Mouse (Mus musculus): ENCODE results near the gene Lcn9.

GRCm38 (mm10) chr2:25865412-25865811 lies 42.5 kb downstream of the Lcn9 start:
- no peak for TF ChIP-seq EP300 (IDR thresholded peaks at IDR 0.05; ENCODE audit: low read depth)
- TF ChIP-seq CTCF (IDR thresholded peaks at IDR 0.05; ENCODE audit: low read depth): no peak
